ENCODE assay signal across 8 mouse cellular contexts in genomic region chr11:106272644-106273310, GRCm38 (mm10). TPM values are rescaled to one million over a fixed set of nuclear protein-coding genes. Genes with fewer than 3 reads are reported as not detected.
DNase-seq lines count a peak whose midpoint lies in the region; ATAC-seq and TF ChIP-seq lines count a peak whose summit lies in the region.

Gene Smarcd2, minus strand, starts transcription at chr11:106272972.

- WGBS in forebrain, embryonic 12.5 days, result under 1% methylated on average over 71 of the region's 72 CpGs
- WGBS in heart, postnatal 0 days, result 0% methylated on average over 63 of the region's 72 CpGs
- WGBS in liver, embryonic 16.5 days (ENCODE audit: insufficient replicate concordance), result under 1% methylated on average over 71 of the region's 72 CpGs
- under 1% methylated on average over 72 of the region's 72 CpGs for WGBS in neural tube, embryonic 13.5 days

- peak; percentile 94 for ATAC-seq in forebrain, embryonic 12.5 days (ENCODE audit: low FRiP score)
- peak; percentile 94 for ATAC-seq in heart, postnatal 0 days (ENCODE audit: insufficient read depth, low read depth)
- peak; percentile 93 for ATAC-seq in liver, embryonic 16.5 days (ENCODE audit: low read depth)
- ATAC-seq in neural tube, embryonic 13.5 days (ENCODE audit: low read depth), result peak; percentile 89

- DNase-seq in c-Kit-positive CD71-positive TER-119-positive erythroid progenitor cells, embryonic 14.5 days (ENCODE audit: low spot score), result peak; percentile 99
- DNase-seq in heart, postnatal 0 days (ENCODE audit: low spot score), result peak; percentile 100
- peak; percentile 99 to 100 for DNase-seq in kidney, postnatal 4 days

- H3K4me1 ChIP-seq in E14TG2a.4 (replicated peaks; ENCODE audit: low read depth, low read length), result peaks cover 73% of the 10 kb centered on the region
- peaks cover 37% of the 10 kb centered on the region for H3K4me1 ChIP-seq in forebrain, embryonic 12.5 days
- peaks cover 44% of the 10 kb centered on the region for H3K4me1 ChIP-seq in heart, postnatal 0 days (ENCODE audit: control insufficient read depth, insufficient read depth)
- peaks cover 49% of the 10 kb centered on the region for H3K4me1 ChIP-seq in liver, embryonic 16.5 days (ENCODE audit: control insufficient read depth, low read depth, low read length)
- peaks cover 51% of the 10 kb centered on the region for H3K4me1 ChIP-seq in neural tube, embryonic 13.5 days (replicated peaks)
- H3K4me1 ChIP-seq in testis, adult 2 months (ENCODE audit: control insufficient read depth, insufficient read depth, low read length), result peaks cover 34% of the 10 kb centered on the region

- H3K27me3 ChIP-seq in E14TG2a.4 (ENCODE audit: insufficient read depth, low read length), result peaks cover 22% of the 10 kb centered on the region
- no peaks in the 10 kb centered on the region for H3K27me3 ChIP-seq in forebrain, embryonic 12.5 days
- no peaks in the 10 kb centered on the region for H3K27me3 ChIP-seq in heart, postnatal 0 days (ENCODE audit: control insufficient read depth, insufficient read depth, low read length)
- no peaks in the 10 kb centered on the region for H3K27me3 ChIP-seq in liver, embryonic 16.5 days (ENCODE audit: control insufficient read depth, insufficient read depth, low read depth, low read length)
- H3K27me3 ChIP-seq in neural tube, embryonic 13.5 days, result no peaks in the 10 kb centered on the region
- no peaks in the 10 kb centered on the region for H3K27me3 ChIP-seq in testis, adult 2 months (ENCODE audit: control insufficient read depth, insufficient read depth, low read length)

- peak within 1 kb of the TSS; percentile 88 for H3K27ac ChIP-seq in forebrain, embryonic 12.5 days
- peak within 1 kb of the TSS; percentile 97 for H3K27ac ChIP-seq in heart, postnatal 0 days (ENCODE audit: low read depth)
- H3K27ac ChIP-seq in liver, embryonic 16.5 days (ENCODE audit: low read length), result peak within 1 kb of the TSS; percentile 92
- peak within 1 kb of the TSS; percentile 91 for H3K27ac ChIP-seq in neural tube, embryonic 13.5 days (replicated peaks)
- peak within 1 kb of the TSS; percentile 97 for H3K27ac ChIP-seq in testis, adult 2 months (ENCODE audit: control insufficient read depth, insufficient read depth, low read depth, low read length)

- peak within 1 kb of the TSS; percentile 92 for H3K9ac ChIP-seq in forebrain, embryonic 12.5 days
- H3K9ac ChIP-seq in heart, postnatal 0 days (replicated peaks; ENCODE audit: low read depth, low read length), result peak within 1 kb of the TSS; percentile 99
- H3K9ac ChIP-seq in liver, embryonic 16.5 days (ENCODE audit: low read depth, low read length), result peak within 1 kb of the TSS; percentile 90
- H3K9ac ChIP-seq in neural tube, embryonic 13.5 days, result peak within 1 kb of the TSS; percentile 98

- peak; percentile 88; the same call in 1 of the 2 replicates for TF ChIP-seq POLR2A in testis, adult 2 months (IDR thresholded peaks at IDR 0.05; ENCODE audit: control insufficient read depth, low read depth, low read length)

- H3K4me3 ChIP-seq in E14TG2a.4 (replicated peaks; ENCODE audit: low read length), result peak within 1 kb of the TSS; percentile 96
- H3K4me3 ChIP-seq in forebrain, embryonic 12.5 days (replicated peaks), result peak within 1 kb of the TSS; percentile 76
- peak within 1 kb of the TSS; percentile 99 for H3K4me3 ChIP-seq in heart, postnatal 0 days (ENCODE audit: low read depth, low read length)
- H3K4me3 ChIP-seq in liver, embryonic 16.5 days (ENCODE audit: low read depth, low read length), result peak within 1 kb of the TSS; percentile 93
- H3K4me3 ChIP-seq in neural tube, embryonic 13.5 days, result peak within 1 kb of the TSS; percentile 78
- H3K4me3 ChIP-seq in testis, adult 2 months (ENCODE audit: control insufficient read depth, low read depth, low read length), result peak within 1 kb of the TSS; percentile 92

- no peaks in the 10 kb centered on the region for H3K9me3 ChIP-seq in E14TG2a.4 (ENCODE audit: low read length)
- H3K9me3 ChIP-seq in forebrain, embryonic 12.5 days, result no peaks in the 10 kb centered on the region
- no peaks in the 10 kb centered on the region for H3K9me3 ChIP-seq in heart, postnatal 0 days (replicated peaks; ENCODE audit: control insufficient read depth, low read length)
- no peaks in the 10 kb centered on the region for H3K9me3 ChIP-seq in liver, embryonic 16.5 days (replicated peaks; ENCODE audit: control insufficient read depth, low read length)
- H3K9me3 ChIP-seq in neural tube, embryonic 13.5 days, result no peaks in the 10 kb centered on the region

- no peak for TF ChIP-seq CTCF in E14TG2a.4 (conservative IDR thresholded peaks at IDR 0.05; ENCODE audit: low read length)
- TF ChIP-seq CTCF in heart, postnatal 0 days (IDR thresholded peaks at IDR 0.05; ENCODE audit: low read depth), result no peak
- no peak for TF ChIP-seq CTCF in testis, adult 2 months (IDR thresholded peaks at IDR 0.05; ENCODE audit: control insufficient read depth, insufficient read depth, insufficient replicate concordance, low read depth, low read length)

- no peak; the same call in none of the 2 replicates for TF ChIP-seq EP300 in heart, postnatal 0 days (IDR thresholded peaks at IDR 0.05; ENCODE audit: low read depth)

- H3K4me2 ChIP-seq in forebrain, embryonic 12.5 days, result peak within 1 kb of the TSS; percentile 77
- peak within 1 kb of the TSS; percentile 78 for H3K4me2 ChIP-seq in heart, postnatal 0 days (ENCODE audit: low read depth, low read length)
- peak within 1 kb of the TSS; percentile 96 for H3K4me2 ChIP-seq in liver, embryonic 16.5 days (ENCODE audit: low read depth, low read length)
- peak within 1 kb of the TSS; percentile 63 for H3K4me2 ChIP-seq in neural tube, embryonic 13.5 days

- peaks cover 13% of the 10 kb centered on the region for H3K36me3 ChIP-seq in E14TG2a.4 (ENCODE audit: insufficient read depth, low read length)
- no peaks in the 10 kb centered on the region for H3K36me3 ChIP-seq in forebrain, embryonic 12.5 days (replicated peaks)
- no peaks in the 10 kb centered on the region for H3K36me3 ChIP-seq in heart, postnatal 0 days (replicated peaks; ENCODE audit: control insufficient read depth, insufficient read depth, low read length)
- no peaks in the 10 kb centered on the region for H3K36me3 ChIP-seq in liver, embryonic 16.5 days (ENCODE audit: control insufficient read depth, insufficient read depth)
- no peaks in the 10 kb centered on the region for H3K36me3 ChIP-seq in neural tube, embryonic 13.5 days
- H3K36me3 ChIP-seq in testis, adult 2 months (ENCODE audit: control insufficient read depth, insufficient read depth, low read length), result no peaks in the 10 kb centered on the region

RNA-seq across cellular contexts. Expression of gene Smarcd2, which starts in this region (rescaled TPM):
- 26.1 and 26.5 TPM in 2 replicates for polyA plus RNA-seq in forebrain, embryonic 12.5 days (2016; fragmentation: Nextera tagmentation; extraction: Ambion mirVana)
- 32.9 and 43.0 TPM in 2 replicates for total RNA-seq in heart, postnatal 0 days (2014; rRNA removed; ENCODE audit: low replicate concordance)
- polyA plus RNA-seq in heart, postnatal 0 days (2015; fragmentation: Nextera tagmentation; extraction: Ambion mirVana), result 10.5 and 10.7 TPM in 2 replicates
- 19.4 and 19.5 TPM in 2 replicates for polyA plus RNA-seq in liver, embryonic 16.5 days (2015; fragmentation: Nextera tagmentation; extraction: Ambion mirVana)
- polyA plus RNA-seq in neural tube, embryonic 13.5 days (2015; fragmentation: Nextera tagmentation; extraction: Ambion mirVana), result 21.8 and 24.3 TPM in 2 replicates
- polyA plus RNA-seq in testis, adult 2 months (2012; rRNA removed), result 74.7 and 74.9 TPM in 2 replicates

Comparison
In these comparisons a context has a peak if more than half of its experiments do, and no peak if none do; other contexts are left out.
1. Peak in every context shown above with its lines: DNase-seq, ATAC-seq, H3K4me3 ChIP-seq and H3K27ac ChIP-seq.